Mouse (Mus musculus): ENCODE measurements around the gene Ucma. TPM values are rescaled to one million over a fixed set of nuclear protein-coding genes. Genes with fewer than 3 reads are reported as not detected.

Ucma gene
- polyA plus RNA-seq, 1 experiment = not detected

DNA sequence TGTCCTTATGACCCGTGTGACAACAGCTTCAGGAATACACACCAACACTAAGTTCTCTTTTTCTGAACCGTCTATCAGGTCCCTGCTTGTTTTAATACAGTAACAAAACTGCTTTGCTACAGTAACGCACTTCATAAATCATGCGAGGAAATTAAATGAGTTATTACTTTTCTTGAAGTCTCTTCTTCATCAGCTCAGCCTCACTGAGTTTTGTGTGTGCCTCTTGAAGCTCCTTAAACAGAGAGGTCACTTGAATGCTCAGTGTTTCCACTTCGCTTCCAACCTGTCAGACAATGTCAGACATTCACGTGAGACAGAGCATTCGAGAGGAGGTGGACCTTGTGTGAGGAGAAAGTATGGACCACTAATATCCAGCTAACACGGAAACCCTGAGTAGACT, 58.9 kb downstream of the Ucma start:
- 87% methylated on average over 8 of the region's 8 CpGs for WGBS
- no peak for DNase-seq (ENCODE audit: low read depth, low spot score)

DNA sequence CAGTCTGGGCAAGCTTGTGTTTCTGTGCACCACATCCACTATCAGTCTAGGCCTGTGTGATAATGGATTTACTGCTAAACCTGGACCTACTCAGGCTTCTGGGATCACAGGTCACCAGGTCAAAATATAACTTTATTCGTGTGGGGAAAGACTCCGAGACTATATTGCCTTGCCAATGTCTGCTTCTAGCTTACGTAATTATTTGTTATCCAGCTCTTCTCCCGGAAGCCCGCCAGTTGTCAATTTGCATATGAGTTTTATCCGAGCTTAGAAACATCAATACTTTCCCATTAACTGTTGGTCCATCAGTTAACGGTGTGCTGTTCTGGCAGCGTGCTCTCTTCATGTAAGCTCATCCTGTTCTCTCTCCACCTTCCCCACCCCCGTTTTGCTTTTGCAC, 59.3 kb downstream of the Ucma start:
- no peak for DNase-seq (ENCODE audit: low read depth, low spot score)
- 89% methylated on average over 9 of the region's 9 CpGs for WGBS

Other genes with a start within 250 kb of the Ucma start
- 13.7 and 18.7 TPM in 2 replicates for gene Sephs1, start 94.6 kb upstream of the Ucma start, polyA plus RNA-seq (2012; rRNA removed)
- gene Phyh, start 57.1 kb upstream of the Ucma start, polyA plus RNA-seq (2012; rRNA removed) = 87.0 and 115 TPM in 2 replicates
- gene Mcm10, start 36.7 kb downstream of the Ucma start, polyA plus RNA-seq (2012; rRNA removed) = 19.1 and 19.5 TPM in 2 replicates
- 19.1 and 37.6 TPM in 2 replicates for gene Optn, start 87.9 kb downstream of the Ucma start, polyA plus RNA-seq (2012; rRNA removed)
- gene Ccdc3, start 161.7 kb downstream of the Ucma start, polyA plus RNA-seq (2012; rRNA removed) = 6.4 and 8.0 TPM in 2 replicates